Mouse (Mus musculus): Measurements from ENCODE around the gene Cotl1. TPM values are rescaled to one million over a fixed set of nuclear protein-coding genes. Genes with fewer than 3 reads are reported as not detected.

The Cotl1 gene
- polyA plus RNA-seq, 1 experiment = 428 TPM

DNA sequence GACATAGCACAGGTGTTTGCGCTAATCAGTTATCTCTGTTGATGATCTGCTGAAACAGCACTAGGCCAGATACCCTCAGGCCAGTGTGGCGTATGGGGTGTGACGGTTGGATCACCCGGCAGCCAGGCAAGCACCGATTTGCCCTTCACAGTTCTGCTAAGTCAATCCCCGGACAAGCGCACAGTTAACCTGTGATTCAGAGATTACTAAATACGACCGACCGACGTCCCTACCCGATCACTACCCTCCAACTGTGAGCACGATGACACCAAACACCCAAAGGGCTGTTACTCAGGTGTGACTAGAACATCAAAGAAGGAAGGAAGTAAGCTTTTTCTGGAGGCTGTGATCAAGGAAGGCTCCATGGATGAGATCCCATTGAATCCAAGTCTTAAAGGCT, 10.9 kb downstream of the Cotl1 start:
- Histone ChIP-seq H3K36me3 (ENCODE audit: control insufficient read depth, insufficient read depth, low read length) (no peaks in the 10 kb centered on the region), H3K4me3 (ENCODE audit: control insufficient read depth, insufficient read depth, low read length) (no peak overlapping the region), H3K27me3 (ENCODE audit: control insufficient read depth, insufficient read depth, low read length) (no peaks in the 10 kb centered on the region; the same call in 1 of the 2 replicates), H3K4me1 (replicated peaks; ENCODE audit: control insufficient read depth, insufficient read depth, low read length) (peaks cover 82% of the 10 kb centered on the region), H3K27ac (ENCODE audit: control insufficient read depth, insufficient read depth, low read length) (no peak overlapping the region)
- whole genome bisulfite sequencing = 86% methylated on average over 13 of the region's 13 CpGs
- no peak for TF ChIP-seq CTCF (IDR thresholded peaks at IDR 0.05; ENCODE audit: borderline replicate concordance, control insufficient read depth, extremely low read depth, insufficient read depth, low read length, poor library complexity)
- TF ChIP-seq POLR2A (IDR thresholded peaks at IDR 0.05; ENCODE audit: control insufficient read depth, extremely low read depth, insufficient read depth, low read length, poor library complexity) = no peak
- DNase-seq = no peak

DNA sequence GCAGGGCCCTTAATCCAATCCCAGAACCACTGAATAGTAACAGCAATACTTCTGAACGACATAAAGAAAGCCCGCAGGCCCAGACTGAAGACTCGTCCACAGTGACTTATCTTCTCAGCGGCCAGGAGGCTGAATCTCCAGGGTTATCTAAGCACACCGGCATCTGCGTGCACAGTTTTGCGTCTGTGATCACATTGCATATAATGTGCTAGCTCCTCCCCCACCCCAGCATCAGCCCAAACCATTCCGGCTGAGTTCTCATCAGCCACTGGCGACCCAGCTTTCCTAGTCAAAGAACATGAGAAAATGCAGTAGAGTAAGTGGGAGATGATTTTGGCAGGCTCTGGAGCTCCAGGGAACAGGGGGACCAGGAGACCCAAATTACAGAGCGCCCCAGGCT, 11.3 kb downstream of the Cotl1 start:
- DNase-seq = no peak
- WGBS = 98% methylated on average over 10 of the region's 10 CpGs
- Histone ChIP-seq H3K4me1 (replicated peaks; ENCODE audit: control insufficient read depth, insufficient read depth, low read length) (peaks cover 82% of the 10 kb centered on the region), H3K27ac (ENCODE audit: control insufficient read depth, insufficient read depth, low read length) (no peak overlapping the region), H3K36me3 (ENCODE audit: control insufficient read depth, insufficient read depth, low read length) (no peaks in the 10 kb centered on the region), H3K27me3 (ENCODE audit: control insufficient read depth, insufficient read depth, low read length) (no peaks in the 10 kb centered on the region; the same call in 1 of the 2 replicates), H3K4me3 (ENCODE audit: control insufficient read depth, insufficient read depth, low read length) (no peak overlapping the region)
- TF ChIP-seq CTCF (IDR thresholded peaks at IDR 0.05; ENCODE audit: borderline replicate concordance, control insufficient read depth, extremely low read depth, insufficient read depth, low read length, poor library complexity) (no peak), POLR2A (IDR thresholded peaks at IDR 0.05; ENCODE audit: control insufficient read depth, extremely low read depth, insufficient read depth, low read length, poor library complexity) (no peak)

DNA sequence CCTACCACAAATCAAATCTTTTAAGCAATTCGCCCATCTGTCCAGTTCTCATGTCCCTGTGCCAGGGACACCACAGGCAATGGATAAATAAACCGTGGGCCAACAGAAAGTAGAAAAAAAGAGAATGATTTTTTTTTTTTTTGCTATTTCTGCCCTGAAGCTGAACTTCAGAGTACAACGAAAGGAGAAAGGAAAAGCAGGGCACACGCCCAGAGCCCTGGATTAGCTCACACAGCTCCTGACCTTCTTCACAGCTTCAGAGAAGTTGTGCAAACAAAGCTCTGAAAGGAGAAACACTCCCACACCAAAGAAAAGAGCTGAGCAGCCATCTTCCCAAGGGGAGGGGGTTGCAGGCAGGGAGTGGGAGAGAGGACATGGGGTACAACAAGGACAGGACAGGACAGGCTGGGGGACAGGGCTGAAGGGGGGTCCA, 12.6 kb downstream of the Cotl1 start:
- no peak for DNase-seq
- Histone ChIP-seq H3K36me3 (ENCODE audit: control insufficient read depth, insufficient read depth, low read length) (no peaks in the 10 kb centered on the region), H3K27ac (ENCODE audit: control insufficient read depth, insufficient read depth, low read length) (no peak overlapping the region), H3K4me1 (replicated peaks; ENCODE audit: control insufficient read depth, insufficient read depth, low read length) (peaks cover 72% of the 10 kb centered on the region), H3K27me3 (ENCODE audit: control insufficient read depth, insufficient read depth, low read length) (no peaks in the 10 kb centered on the region; the same call in 1 of the 2 replicates), H3K4me3 (ENCODE audit: control insufficient read depth, insufficient read depth, low read length) (no peak overlapping the region)
- TF ChIP-seq POLR2A (IDR thresholded peaks at IDR 0.05; ENCODE audit: control insufficient read depth, extremely low read depth, insufficient read depth, low read length, poor library complexity) (no peak), CTCF (IDR thresholded peaks at IDR 0.05; ENCODE audit: borderline replicate concordance, control insufficient read depth, extremely low read depth, insufficient read depth, low read length, poor library complexity) (no peak)
- 64% methylated on average over 4 of the region's 4 CpGs for WGBS

DNA sequence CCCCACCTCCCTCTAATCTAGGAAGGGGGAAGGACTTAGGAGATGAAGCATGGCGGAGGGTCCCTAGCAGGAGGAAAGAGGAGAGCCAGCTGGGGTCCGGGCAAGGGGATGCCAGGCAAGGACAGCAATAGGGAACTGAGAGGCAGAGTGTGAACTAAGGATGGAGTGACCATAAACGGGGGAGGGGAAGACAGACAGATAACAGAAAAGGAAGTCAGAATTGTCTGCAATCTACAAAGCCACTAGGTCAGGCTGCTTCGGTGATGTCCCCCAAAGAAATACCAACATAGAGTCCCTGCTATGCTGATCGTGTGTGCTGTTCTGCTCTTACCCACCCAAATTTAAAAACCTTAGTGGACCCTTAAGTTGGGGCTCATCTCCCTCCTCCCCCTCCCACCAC, 13.4 kb downstream of the Cotl1 start:
- no peaks in the 10 kb centered on the region; the same call in 1 of the 2 replicates for H3K27me3 ChIP-seq (ENCODE audit: control insufficient read depth, insufficient read depth, low read length)
- TF ChIP-seq CTCF (IDR thresholded peaks at IDR 0.05; ENCODE audit: borderline replicate concordance, control insufficient read depth, extremely low read depth, insufficient read depth, low read length, poor library complexity) (no peak), POLR2A (IDR thresholded peaks at IDR 0.05; ENCODE audit: control insufficient read depth, extremely low read depth, insufficient read depth, low read length, poor library complexity) (no peak)
- WGBS = 46% methylated on average over 5 of the region's 5 CpGs
- H3K4me1 ChIP-seq (replicated peaks; ENCODE audit: control insufficient read depth, insufficient read depth, low read length) = peaks cover 65% of the 10 kb centered on the region
- DNase-seq = no peak
- H3K27ac ChIP-seq (ENCODE audit: control insufficient read depth, insufficient read depth, low read length) = no peak overlapping the region
- no peaks in the 10 kb centered on the region for H3K36me3 ChIP-seq (ENCODE audit: control insufficient read depth, insufficient read depth, low read length)
- H3K4me3 ChIP-seq (ENCODE audit: control insufficient read depth, insufficient read depth, low read length) = no peak overlapping the region

DNA sequence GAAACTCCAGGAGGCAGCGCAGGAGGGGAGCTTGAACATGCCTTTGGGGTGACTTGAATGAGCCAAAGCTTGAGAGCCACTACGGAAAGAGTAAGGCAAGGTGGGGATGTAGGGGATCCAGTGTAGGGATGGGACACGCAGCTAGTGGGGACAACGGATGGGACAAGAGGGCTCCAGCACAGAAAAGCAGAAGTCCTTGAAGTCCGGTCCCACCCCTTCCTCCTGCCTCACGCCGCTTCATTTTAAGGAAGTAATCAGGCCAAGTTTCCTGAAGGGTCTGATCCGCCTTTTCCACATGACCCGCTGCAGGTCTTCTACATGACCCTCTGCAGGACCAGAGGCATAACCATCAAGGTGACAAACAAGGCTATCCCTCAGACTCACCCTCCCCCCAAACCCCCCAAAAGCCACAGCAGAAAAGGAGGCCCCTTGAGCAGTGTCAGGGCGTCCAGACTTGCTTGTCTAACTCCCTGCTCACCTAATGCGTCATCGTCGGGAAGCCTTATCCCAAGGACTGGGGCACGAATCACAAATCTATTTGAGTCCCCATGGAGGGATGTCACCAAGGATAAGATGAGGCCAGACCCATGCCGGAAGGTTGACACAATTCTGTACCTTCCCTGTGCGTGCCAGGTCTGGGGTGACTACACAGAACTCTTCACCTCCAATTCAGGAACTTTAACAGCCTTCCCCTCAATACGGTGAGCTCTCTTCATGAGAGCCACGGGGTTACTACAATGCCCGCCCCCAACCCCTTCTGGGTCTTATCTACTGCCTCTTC, 14.2 kb downstream of the Cotl1 start:
- H3K4me1 ChIP-seq (replicated peaks; ENCODE audit: control insufficient read depth, insufficient read depth, low read length) = peaks cover 56% of the 10 kb centered on the region
- H3K27ac ChIP-seq (ENCODE audit: control insufficient read depth, insufficient read depth, low read length) = no peak overlapping the region; the same call in 1 of the 2 replicates
- TF ChIP-seq POLR2A (IDR thresholded peaks at IDR 0.05; ENCODE audit: control insufficient read depth, extremely low read depth, insufficient read depth, low read length, poor library complexity) (no peak), CTCF (IDR thresholded peaks at IDR 0.05; ENCODE audit: borderline replicate concordance, control insufficient read depth, extremely low read depth, insufficient read depth, low read length, poor library complexity) (no peak)
- H3K4me3 ChIP-seq (ENCODE audit: control insufficient read depth, insufficient read depth, low read length) = no peak overlapping the region
- H3K27me3 ChIP-seq (ENCODE audit: control insufficient read depth, insufficient read depth, low read length) = no peaks in the 10 kb centered on the region; the same call in 1 of the 2 replicates
- H3K36me3 ChIP-seq (ENCODE audit: control insufficient read depth, insufficient read depth, low read length) = no peaks in the 10 kb centered on the region
- WGBS = 59% methylated on average over 19 of the region's 19 CpGs
- no peak for DNase-seq

DNA sequence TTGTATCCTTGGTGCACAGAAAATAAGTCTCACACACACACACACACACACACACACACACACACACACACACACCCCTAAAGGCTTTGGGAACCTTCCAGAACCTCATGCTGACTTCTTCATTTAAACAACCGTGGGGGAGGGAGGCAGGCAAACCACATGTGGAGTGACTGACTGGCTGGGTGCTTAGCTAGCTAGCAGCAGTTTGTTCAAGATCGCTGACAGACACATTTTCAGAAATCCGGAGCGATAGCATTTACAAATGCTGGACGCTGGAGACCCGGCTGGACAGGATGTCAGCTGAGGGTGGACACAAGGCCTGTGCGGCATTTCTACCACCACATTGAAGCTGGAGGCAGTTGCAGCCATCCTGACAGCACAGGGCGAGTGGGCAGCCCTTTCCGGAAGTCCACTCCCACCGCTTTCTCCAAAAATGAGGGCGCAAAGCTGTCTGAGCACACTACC, 15.5 kb downstream of the Cotl1 start:
- TF ChIP-seq CTCF (IDR thresholded peaks at IDR 0.05; ENCODE audit: borderline replicate concordance, control insufficient read depth, extremely low read depth, insufficient read depth, low read length, poor library complexity) = no peak
- TF ChIP-seq POLR2A (IDR thresholded peaks at IDR 0.05; ENCODE audit: control insufficient read depth, extremely low read depth, insufficient read depth, low read length, poor library complexity) = no peak
- Histone ChIP-seq H3K4me1 (replicated peaks; ENCODE audit: control insufficient read depth, insufficient read depth, low read length) (peaks cover 43% of the 10 kb centered on the region), H3K27ac (ENCODE audit: control insufficient read depth, insufficient read depth, low read length) (no peak overlapping the region), H3K27me3 (ENCODE audit: control insufficient read depth, insufficient read depth, low read length) (no peaks in the 10 kb centered on the region; the same call in 1 of the 2 replicates), H3K36me3 (ENCODE audit: control insufficient read depth, insufficient read depth, low read length) (no peaks in the 10 kb centered on the region), H3K4me3 (ENCODE audit: control insufficient read depth, insufficient read depth, low read length) (no peak overlapping the region)
- DNase-seq = no peak
- 54% methylated on average over 11 of the region's 11 CpGs for WGBS

Data from thymus, adult 2 months (tissue).